Mouse (Mus musculus) stomach, embryonic 14.5 days (tissue): ENCODE results near the gene Mfap5. TPM values are rescaled to one million over a fixed set of nuclear protein-coding genes. Genes with fewer than 3 reads are reported as not detected.
"Not testable (repeated sequence)": the region's sequence is repeated elsewhere in the genome, so short reads cannot be mapped to it uniquely, and the experiment has no call there.

ENCODE experiments used
- ATAC-seq: fragments of 200-750 bp; cut with Nextera tagmentation; 2 replicates; pipeline ENCODE4 v1.8.0; 2017; ENCODE audit warnings: low read depth, moderate TSS enrichment; ENCODE audit not compliant: insufficient number of reproducible peaks, insufficient read depth, low FRiP score
- H3K27ac ChIP-seq: fragments of 300-500 bp; sonication (generic); 2 replicates; pipeline ENCODE4 v1.5.1; 2014; ENCODE audit warnings: mild to moderate bottlenecking, low read length, moderate library complexity, mixed read lengths
- H3K27me3 ChIP-seq: fragments of 300-500 bp; sonication (generic); 2 replicates; pipeline ENCODE4 v1.6.1; 2014; ENCODE audit warnings: low read length, control low read depth, mixed read lengths; ENCODE audit not compliant: control insufficient read depth, insufficient read depth
- H3K36me3 ChIP-seq: fragments of 300-500 bp; sonication (generic); 2 replicates; pipeline ENCODE4 v1.6.1; 2014; ENCODE audit warnings: mild to moderate bottlenecking, control low read depth, low read length, moderate library complexity, mixed read lengths; ENCODE audit not compliant: control insufficient read depth, insufficient read depth
- H3K4me1 ChIP-seq: fragments of 300-500 bp; sonication (generic); 2 replicates; pipeline ENCODE4 v1.6.1; 2014; ENCODE audit warnings: low read length, control low read depth, mixed read lengths; ENCODE audit not compliant: control insufficient read depth, insufficient read depth
- H3K4me2 ChIP-seq: fragments of 300-500 bp; sonication (generic); replicated peaks from 2 replicates; pipeline ENCODE4 v1.6.1; 2014; ENCODE audit warnings: low read depth, low read length, control low read depth
- H3K4me3 ChIP-seq: fragments of 300-500 bp; sonication (generic); 2 replicates; pipeline ENCODE4 v1.5.1; 2014; ENCODE audit warnings: low read depth, low read length, control low read depth
- H3K9ac ChIP-seq: fragments of 300-500 bp; sonication (generic); replicated peaks from 2 replicates; pipeline ENCODE4 v1.6.1; 2014; ENCODE audit warnings: low read depth, mild to moderate bottlenecking, control low read depth, low read length, moderate library complexity, mixed read lengths
- H3K9me3 ChIP-seq: fragments of 300-500 bp; sonication (generic); 2 replicates; pipeline ENCODE4 v1.6.1; 2016; ENCODE audit warnings: low read depth, low read length, control low read depth; ENCODE audit not compliant: control insufficient read depth
- WGBS: fragments of 180-500 bp; shearing (Covaris S2); extraction: QIAGEN DNeasy Blood & Tissue Kit; methylation state at CpG from one replicate; pipeline ENCODE4 v1.1.7; 2014; 5-methylcytosine and 5-hydroxymethylcytosine counted together
- polyA plus RNA-seq: library from polyadenylated mRNA; unstranded; fragments of >200 nt; fragmentation: Nextera tagmentation; extraction: Ambion mirVana; gene quantifications from 2 replicates; pipeline ENCODE4 v1.2.1, GENCODE M21; 2014

The Mfap5 gene
- polyA plus RNA-seq, result 20.5 and 21.1 TPM in 2 replicates

DNA sequence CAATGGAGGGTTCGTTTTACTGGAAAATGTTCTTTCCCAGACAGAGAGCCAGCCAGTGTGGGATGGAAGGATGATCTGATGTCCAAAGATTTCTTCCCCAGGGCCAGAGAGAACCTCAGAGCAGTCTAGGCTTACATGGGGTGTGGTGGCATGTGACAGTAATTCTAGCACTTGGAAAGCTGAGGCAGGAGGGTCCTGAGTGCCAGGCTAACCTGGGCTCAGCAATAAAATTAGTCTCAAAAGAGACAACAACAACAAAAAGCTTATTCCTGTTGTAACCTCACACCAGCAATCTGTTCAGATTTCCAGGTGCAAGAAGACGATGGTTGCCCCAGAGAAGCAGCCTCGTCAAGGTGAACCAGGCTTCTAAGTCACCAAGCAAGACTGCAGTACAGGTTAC lies at the start of gene Mfap5:
Gene Mfap5, plus strand, starts transcription at position 301 of the 400 bp plus-strand sequence.
- no peak within 1 kb of the TSS for H3K9ac ChIP-seq
- peak within 1 kb of the TSS; percentile 30; the same call in 1 of the 2 replicates for H3K27ac ChIP-seq
- H3K27me3 ChIP-seq, result no peaks in the 10 kb centered on the region
- H3K4me3 ChIP-seq, result no peak within 1 kb of the TSS
- no peak for ATAC-seq
- H3K4me1 ChIP-seq, result no peaks in the 10 kb centered on the region
- no peaks in the 10 kb centered on the region for H3K36me3 ChIP-seq
- 87% methylated on average over 3 of the region's 3 CpGs for WGBS
- no peak within 1 kb of the TSS for H3K4me2 ChIP-seq
- no peaks in the 10 kb centered on the region for H3K9me3 ChIP-seq

DNA sequence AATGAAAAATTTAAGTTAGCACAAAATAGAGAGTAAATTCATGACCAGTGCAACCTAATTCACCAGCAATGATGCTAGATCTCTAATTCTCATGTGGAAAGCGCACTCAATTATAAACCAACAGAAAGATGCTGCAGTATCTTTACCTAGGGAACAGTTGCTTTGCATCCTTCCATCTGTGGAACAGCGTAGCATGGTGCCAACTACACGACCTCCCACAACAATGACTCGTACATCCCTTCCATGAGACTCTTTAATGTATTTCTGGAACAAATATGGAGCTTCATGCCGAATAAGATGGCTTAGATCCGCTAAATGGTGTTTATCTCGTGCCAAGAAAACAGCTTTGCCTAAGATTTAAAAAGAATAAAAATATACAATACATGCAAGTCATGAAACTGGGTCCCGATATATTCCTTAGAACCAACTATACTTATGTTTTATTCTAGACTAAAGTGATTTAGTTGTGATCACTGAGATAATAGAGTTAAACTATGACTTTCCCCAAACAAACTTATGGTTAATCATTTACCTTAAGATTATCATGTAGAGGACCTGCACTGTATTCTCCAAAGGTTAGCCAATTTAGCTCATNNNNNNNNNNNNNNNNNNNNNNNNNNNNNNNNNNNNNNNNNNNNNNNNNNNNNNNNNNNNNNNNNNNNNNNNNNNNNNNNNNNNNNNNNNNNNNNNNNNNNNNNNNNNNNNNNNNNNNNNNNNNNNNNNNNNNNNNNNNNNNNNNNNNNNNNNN lies 46.5 kb upstream of the Mfap5 start:
- Histone ChIP-seq H3K9me3 (no peaks in the 10 kb centered on the region), H3K4me3 (no peak overlapping the region), H3K27me3 (no peaks in the 10 kb centered on the region), H3K4me2 (no peak overlapping the region), H3K27ac (no peak overlapping the region), H3K36me3 (peaks cover 25% of the 10 kb centered on the region; the same call in 1 of the 2 replicates), H3K9ac (no peak overlapping the region), H3K4me1 (no peaks in the 10 kb centered on the region)
- ATAC-seq, result no peak
- 88% methylated on average over 8 of the region's 8 CpGs for WGBS

DNA sequence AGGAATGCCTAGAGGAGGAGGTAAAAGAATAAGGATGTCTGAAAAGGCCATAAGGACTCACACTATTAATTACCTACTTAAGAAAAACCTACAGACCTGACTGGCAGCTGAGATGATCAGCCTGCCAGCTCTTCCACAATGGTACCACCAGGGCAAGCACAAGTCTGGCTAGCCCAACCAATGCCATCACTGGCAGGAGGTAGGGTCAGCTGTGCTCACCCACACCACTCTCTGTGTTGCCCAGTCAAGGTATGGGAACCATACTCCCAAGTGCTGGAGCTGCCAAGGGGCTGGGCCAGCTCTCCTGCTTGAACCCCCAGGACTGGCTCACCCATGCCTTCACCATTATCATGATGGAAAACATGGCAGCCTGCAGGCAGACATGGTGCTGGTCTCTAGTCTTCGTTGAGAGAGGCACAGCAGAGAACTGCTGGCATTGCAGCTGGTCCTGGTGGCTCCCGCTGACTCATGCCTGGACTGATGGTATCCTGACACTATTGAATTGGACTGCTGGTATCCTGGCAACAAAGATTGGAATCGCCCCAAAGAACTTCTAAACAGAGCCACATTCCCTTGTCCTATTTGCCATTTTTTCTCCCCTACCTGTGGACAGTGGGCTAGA lies 39.4 kb upstream of the Mfap5 start:
- no peak overlapping the region for H3K9ac ChIP-seq
- H3K36me3 ChIP-seq, result peaks cover 19% of the 10 kb centered on the region; the same call in 1 of the 2 replicates
- ATAC-seq, result no peak
- no peaks in the 10 kb centered on the region for H3K27me3 ChIP-seq
- H3K27ac ChIP-seq, result no peak overlapping the region
- no peak overlapping the region for H3K4me3 ChIP-seq
- H3K4me2 ChIP-seq, result no peak overlapping the region
- no peaks in the 10 kb centered on the region for H3K4me1 ChIP-seq
- WGBS, result 86% methylated on average over 3 of the region's 3 CpGs
- no peaks in the 10 kb centered on the region for H3K9me3 ChIP-seq

DNA sequence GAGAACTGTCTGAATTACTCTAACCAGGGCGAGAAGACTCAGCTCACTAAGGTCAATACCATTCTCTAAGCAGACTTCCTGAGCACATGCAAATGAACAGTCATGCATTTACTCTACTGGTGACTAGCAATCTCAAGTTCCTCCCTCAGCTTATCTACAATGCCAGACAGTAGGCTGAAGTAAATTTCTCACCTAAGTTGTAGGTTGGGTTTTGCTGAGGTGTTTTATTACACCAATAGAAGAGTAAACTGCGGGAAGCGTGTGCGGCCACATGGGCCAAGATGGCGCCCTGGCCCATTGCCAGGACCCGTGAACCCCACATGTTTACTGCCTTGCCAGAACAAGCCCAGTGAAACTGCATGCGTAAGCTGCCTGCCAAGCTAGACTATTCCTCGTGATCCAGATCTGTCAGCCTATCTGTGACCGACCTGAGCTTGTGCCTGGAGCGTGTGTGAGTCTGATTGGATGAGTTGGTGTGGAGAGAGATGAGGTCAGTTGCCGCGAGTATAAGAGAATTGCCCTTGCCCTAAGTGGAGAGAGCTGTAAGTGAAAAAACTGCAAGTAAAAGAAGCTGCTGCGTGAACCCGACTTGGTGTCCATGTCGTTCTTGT lies 36.5 kb upstream of the Mfap5 start:
- peaks cover 11% of the 10 kb centered on the region; the same call in 1 of the 2 replicates for H3K36me3 ChIP-seq
- H3K9ac ChIP-seq, result no peak overlapping the region
- WGBS, result 93% methylated on average over 15 of the region's 15 CpGs
- no peak overlapping the region for H3K4me3 ChIP-seq
- H3K4me1 ChIP-seq, result no peaks in the 10 kb centered on the region
- H3K27ac ChIP-seq, result no peak overlapping the region
- no peak overlapping the region for H3K4me2 ChIP-seq
- no peak for ATAC-seq
- H3K9me3 ChIP-seq, result no peaks in the 10 kb centered on the region
- no peaks in the 10 kb centered on the region for H3K27me3 ChIP-seq

DNA sequence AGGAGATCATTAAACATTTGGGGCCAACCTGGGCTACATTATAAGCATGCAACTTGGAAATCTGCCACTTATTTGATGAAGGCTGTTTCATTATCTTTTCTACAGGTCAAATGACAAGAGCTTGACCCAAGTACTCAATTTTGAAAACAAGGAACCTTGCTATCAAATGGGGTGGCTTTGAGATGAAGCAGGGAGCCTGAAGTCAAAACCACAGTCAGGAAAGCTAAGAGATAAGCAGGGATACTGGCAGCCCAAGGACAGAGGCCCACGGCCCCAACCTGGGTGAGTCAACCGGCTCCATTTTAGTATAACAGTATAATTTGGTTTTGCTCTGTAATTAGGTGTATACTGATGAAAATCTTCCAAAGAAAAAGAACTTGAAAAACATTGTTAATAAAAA lies 35.4 kb upstream of the Mfap5 start:
- Histone ChIP-seq H3K9me3 (no peaks in the 10 kb centered on the region), H3K9ac (no peak overlapping the region), H3K4me2 (no peak overlapping the region), H3K4me3 (no peak overlapping the region), H3K4me1 (no peaks in the 10 kb centered on the region), H3K27ac (no peak overlapping the region), H3K27me3 (no peaks in the 10 kb centered on the region), H3K36me3 (peaks cover 11% of the 10 kb centered on the region; the same call in 1 of the 2 replicates)
- 96% methylated on average over 2 of the region's 2 CpGs for WGBS
- ATAC-seq, result no peak

DNA sequence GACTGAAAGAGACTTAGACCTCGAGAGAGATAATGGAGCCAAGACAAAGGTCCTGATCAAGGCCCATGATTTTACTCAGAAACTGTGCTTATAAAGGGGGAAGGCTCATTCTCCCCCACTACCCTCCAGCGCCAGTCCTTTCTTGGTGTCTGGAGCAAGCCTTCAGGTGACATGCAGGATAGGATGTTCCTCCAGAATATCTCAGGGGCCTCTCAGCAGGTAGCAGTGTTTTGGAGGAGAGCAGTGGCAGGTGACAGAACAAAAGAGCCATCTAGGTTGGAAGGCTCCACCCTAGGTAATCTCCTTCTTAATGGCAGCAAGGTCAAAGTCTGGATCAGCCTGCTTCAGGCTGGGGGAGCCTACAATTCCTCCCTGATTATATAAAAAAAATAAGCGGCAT lies 34.2 kb upstream of the Mfap5 start:
- H3K36me3 ChIP-seq, result peaks cover 11% of the 10 kb centered on the region; the same call in 1 of the 2 replicates
- not testable (repeated sequence) for H3K9ac ChIP-seq, ATAC-seq, H3K9me3 ChIP-seq, H3K27me3 ChIP-seq, H3K4me3 ChIP-seq, H3K27ac ChIP-seq, H3K4me1 ChIP-seq, H3K4me2 ChIP-seq
- WGBS, result 92% methylated on average over 3 of the region's 3 CpGs

DNA sequence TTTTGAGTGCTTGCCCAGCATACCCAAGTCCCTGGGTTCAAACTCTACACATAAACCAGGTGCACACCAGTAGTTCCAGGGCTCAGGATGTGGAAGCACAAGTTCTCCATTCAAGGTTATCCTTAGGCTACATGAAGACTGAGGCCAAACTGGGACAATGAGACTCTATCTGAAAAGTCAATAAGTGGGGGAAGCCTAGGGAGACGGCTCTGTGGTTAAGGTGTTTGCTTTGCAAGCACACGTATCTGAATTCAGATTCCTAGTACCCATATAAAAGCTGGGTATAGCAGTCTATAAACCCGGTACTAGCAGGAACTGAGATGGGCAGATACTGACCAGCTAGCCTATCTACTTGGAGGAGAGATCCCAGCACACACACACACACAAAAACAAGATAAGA lies 27.6 kb upstream of the Mfap5 start:
- no peak for ATAC-seq
- WGBS, result 67% methylated on average over 3 of the region's 3 CpGs
- H3K9me3 ChIP-seq, result no peaks in the 10 kb centered on the region
- no peaks in the 10 kb centered on the region for H3K4me1 ChIP-seq
- no peak overlapping the region for H3K4me2 ChIP-seq
- H3K27me3 ChIP-seq, result no peaks in the 10 kb centered on the region
- H3K4me3 ChIP-seq, result no peak overlapping the region
- no peaks in the 10 kb centered on the region for H3K36me3 ChIP-seq
- no peak overlapping the region for H3K9ac ChIP-seq
- no peak overlapping the region for H3K27ac ChIP-seq

DNA sequence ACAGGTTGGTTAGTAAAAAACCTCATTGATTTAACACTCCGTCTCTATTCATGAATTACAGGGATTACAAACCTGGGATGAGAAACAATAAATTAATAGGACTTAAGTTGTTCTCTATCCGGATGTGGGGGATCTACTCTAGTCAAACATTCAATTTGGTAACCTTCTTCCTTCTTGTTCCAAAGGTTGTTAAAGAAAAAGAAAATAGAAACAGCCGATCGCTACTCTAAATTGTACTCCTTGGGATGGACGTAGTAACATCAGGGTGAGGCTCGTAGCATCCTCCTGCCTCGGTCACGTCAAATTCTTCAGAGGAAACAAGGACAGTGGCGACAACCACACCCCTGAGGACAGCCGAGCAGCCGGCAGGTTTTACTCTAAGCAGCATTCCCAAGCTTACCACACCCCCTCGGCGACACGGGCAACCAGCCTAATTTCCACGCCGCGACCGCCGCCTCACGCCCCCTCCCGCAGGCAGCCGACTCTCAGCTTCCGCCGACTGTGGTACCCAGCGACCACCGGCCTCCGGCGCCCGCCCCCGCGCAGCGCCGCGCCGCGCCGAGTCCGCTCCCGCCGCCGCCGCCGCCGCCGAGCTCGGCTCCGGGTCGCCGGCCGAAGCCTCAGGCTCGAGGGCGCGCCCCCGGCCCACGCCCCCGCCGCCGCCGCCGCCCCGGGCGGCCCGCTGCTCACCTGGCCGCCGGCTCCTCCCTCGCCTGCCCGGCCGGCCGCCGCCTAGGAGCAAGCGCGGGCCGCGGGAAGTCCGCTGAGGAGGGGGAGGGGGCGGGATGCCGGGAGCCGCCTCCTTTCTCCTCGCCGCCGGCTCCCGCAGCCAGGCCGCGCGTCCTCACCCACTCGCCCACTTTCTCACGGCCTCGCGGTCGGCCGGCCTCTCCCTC lies 20.0 kb upstream of the Mfap5 start:
- peak overlapping the region; percentile 69 for H3K4me3 ChIP-seq
- H3K4me2 ChIP-seq, result peak overlapping the region; percentile 79
- H3K27me3 ChIP-seq, result no peaks in the 10 kb centered on the region
- H3K27ac ChIP-seq, result peak overlapping the region; percentile 52
- no peaks in the 10 kb centered on the region for H3K4me1 ChIP-seq
- ATAC-seq, result peak; percentile 75
- peak overlapping the region; percentile 55 for H3K9ac ChIP-seq
- no peaks in the 10 kb centered on the region for H3K9me3 ChIP-seq
- WGBS, result 2% methylated on average over 49 of the region's 91 CpGs
- H3K36me3 ChIP-seq, result no peaks in the 10 kb centered on the region
